Mouse (Mus musculus): ENCODE measurements around the gene Col5a2. TPM values are rescaled to one million over a fixed set of nuclear protein-coding genes. Genes with fewer than 3 reads are reported as not detected.
A peak's percentile ranks its signal among the peaks of the same experiment; 100 is the strongest.
"Not testable (repeated sequence)": the region's sequence is repeated elsewhere in the genome, so short reads cannot be mapped to it uniquely, and the experiment has no call there.

Gene Col5a2
- total RNA-seq (2021): 10 to 100 TPM; 30.5 to 34.7 TPM

- intact Hi-C loops (cut with DNase I): no loop called here
- peak; percentile 58 for DNase-seq (ENCODE audit: low spot score)
Measured at GRCm38 (mm10) chr1:45502865-45503332, at the start of gene Col5a2. TSS of gene Col5a2 (minus strand) at chr1:45503282.

GRCm38 (mm10) chr1:45550531-45550930 lies 47.4 kb upstream of the Col5a2 start:
- no peak for DNase-seq (ENCODE audit: low spot score)
- intact Hi-C loops (cut with DNase I): no loop called here

- intact Hi-C loops (cut with DNase I): no loop called here
- DNase-seq (ENCODE audit: low spot score): no peak
Measured at GRCm38 (mm10) chr1:45541888-45542287, 38.8 kb upstream of the Col5a2 start.

- intact Hi-C loops (cut with DNase I): no loop called here
- no peak for DNase-seq (ENCODE audit: low spot score)
Measured at GRCm38 (mm10) chr1:45541161-45541560, 38.1 kb upstream of the Col5a2 start.

GRCm38 (mm10) chr1:45531486-45531885 lies 28.4 kb upstream of the Col5a2 start:
- intact Hi-C loops (cut with DNase I): no loop called here
- no peak for DNase-seq (ENCODE audit: low spot score)

- intact Hi-C loops (cut with DNase I); DNase-seq (ENCODE audit: low spot score): not testable (repeated sequence)
Measured at GRCm38 (mm10) chr1:45527476-45527875, 24.4 kb upstream of the Col5a2 start.

GRCm38 (mm10) chr1:45523601-45524000 lies 20.5 kb upstream of the Col5a2 start:
- intact Hi-C loops (cut with DNase I): no loop called here
- DNase-seq (ENCODE audit: low spot score): no peak

GRCm38 (mm10) chr1:45521486-45521885 lies 18.4 kb upstream of the Col5a2 start:
- intact Hi-C loops (cut with DNase I): no loop called here
- DNase-seq (ENCODE audit: low spot score): no peak

- DNase-seq (ENCODE audit: low spot score): no peak
- intact Hi-C loops (cut with DNase I): no loop called here
Measured at GRCm38 (mm10) chr1:45502241-45502741, 791 bp downstream of the Col5a2 start.

- no peak for DNase-seq (ENCODE audit: low spot score)
- intact Hi-C loops (cut with DNase I): no loop called here
Measured at GRCm38 (mm10) chr1:45501437-45501836, 1.6 kb downstream of the Col5a2 start.

- intact Hi-C loops (cut with DNase I): no loop called here
- no peak for DNase-seq (ENCODE audit: low spot score)
Measured at GRCm38 (mm10) chr1:45500456-45500855, 2.6 kb downstream of the Col5a2 start.

- intact Hi-C loops (cut with DNase I): loop anchor here (5.0 kb wide), 1 partner anchor 33 kb away; no protein-coding TSS in a partner anchor
- DNase-seq (ENCODE audit: low spot score): no peak
Measured at GRCm38 (mm10) chr1:45495025-45495424, 8.1 kb downstream of the Col5a2 start.

GRCm38 (mm10) chr1:45492130-45492723 lies 10.9 kb downstream of the Col5a2 start:
- intact Hi-C loops (cut with DNase I): no loop called here
- DNase-seq (ENCODE audit: low spot score): no peak

GRCm38 (mm10) chr1:45490451-45490850 lies 12.6 kb downstream of the Col5a2 start:
- intact Hi-C loops (cut with DNase I): no loop called here

GRCm38 (mm10) chr1:45488291-45488690 lies 14.8 kb downstream of the Col5a2 start:
- intact Hi-C loops (cut with DNase I): no loop called here
- no peak for DNase-seq (ENCODE audit: low spot score)

More at GRCm38 (mm10) chr1:45490451-45490850, 12.6 kb downstream of the Col5a2 start:
- no peak for DNase-seq (ENCODE audit: low spot score)

- intact Hi-C loops (cut with DNase I): no loop called here
- no peak for DNase-seq (ENCODE audit: low spot score)
Measured at GRCm38 (mm10) chr1:45483001-45483400, 20.1 kb downstream of the Col5a2 start.

GRCm38 (mm10) chr1:45481876-45482275 lies 21.2 kb downstream of the Col5a2 start:
- intact Hi-C loops (cut with DNase I): no loop called here
- DNase-seq (ENCODE audit: low spot score): no peak

GRCm38 (mm10) chr1:45479087-45479486 lies 24.0 kb downstream of the Col5a2 start:
- intact Hi-C loops (cut with DNase I): no loop called here
- DNase-seq (ENCODE audit: low spot score): no peak

- intact Hi-C loops (cut with DNase I): no loop called here
Measured at GRCm38 (mm10) chr1:45472751-45473150, 30.3 kb downstream of the Col5a2 start.

GRCm38 (mm10) chr1:45460767-45461166 lies 42.3 kb downstream of the Col5a2 start:
- no peak for DNase-seq (ENCODE audit: low spot score)
- intact Hi-C loops (cut with DNase I): loop anchor here (5.0 kb wide), 1 partner anchor 37 kb away; no protein-coding TSS in a partner anchor

More at GRCm38 (mm10) chr1:45472751-45473150, 30.3 kb downstream of the Col5a2 start:
- no peak for DNase-seq (ENCODE audit: low spot score)

GRCm38 (mm10) chr1:45455763-45456162 lies 47.3 kb downstream of the Col5a2 start:
- intact Hi-C loops (cut with DNase I): no loop called here
- no peak for DNase-seq (ENCODE audit: low spot score)

GRCm38 (mm10) chr1:45448856-45449255 lies 54.2 kb downstream of the Col5a2 start:
- intact Hi-C loops (cut with DNase I): no loop called here
- DNase-seq (ENCODE audit: low spot score): no peak

Data from heart, postnatal 25 days (tissue).